Mouse (Mus musculus): ENCODE results near the gene Wfdc15b. TPM values are rescaled to one million over a fixed set of nuclear protein-coding genes. Genes with fewer than 3 reads are reported as not detected.
"Not testable (repeated sequence)": the region's sequence is repeated elsewhere in the genome, so short reads cannot be mapped to it uniquely, and the experiment has no call there.

Gene Wfdc15b
- 56.1 and 65.1 TPM in 2 replicates for polyA plus RNA-seq (2015; fragmentation: Nextera tagmentation; extraction: Ambion mirVana)

DNA sequence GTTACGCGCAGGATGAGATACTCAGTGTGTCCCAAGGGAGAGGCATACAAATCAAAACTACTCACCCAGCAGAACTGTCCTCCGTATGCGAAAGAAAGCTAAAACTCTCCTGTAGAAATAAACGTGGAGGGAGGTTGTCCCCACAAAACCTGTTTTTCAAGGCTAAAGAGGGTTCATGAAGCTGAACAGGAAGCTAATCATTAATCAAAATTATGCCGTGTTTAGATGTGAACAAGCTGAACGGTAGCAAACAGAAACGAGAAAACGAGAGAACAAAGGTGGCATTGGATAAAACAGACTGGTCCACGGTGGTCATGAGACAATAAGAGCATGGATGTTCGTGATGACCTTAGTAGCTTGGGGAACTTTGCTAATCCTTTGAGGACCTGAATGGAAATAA lies at the start of gene Wfdc15b:
Gene Wfdc15b (minus strand): TSS at position 139 of the 400 bp plus-strand sequence.
- Histone ChIP-seq H3K27ac (ENCODE audit: low read length) (no peak within 1 kb of the TSS), H3K27me3 (ENCODE audit: control insufficient read depth, insufficient read depth, low read length) (no peaks in the 10 kb centered on the region), H3K36me3 (ENCODE audit: control insufficient read depth, insufficient read depth, low read length) (no peaks in the 10 kb centered on the region), H3K4me3 (replicated peaks; ENCODE audit: low read length) (peak within 1 kb of the TSS; percentile 16; the same call in 1 of the 2 replicates), H3K4me1 (ENCODE audit: control insufficient read depth, insufficient read depth, low read length) (peaks cover 3% of the 10 kb centered on the region; the same call in 1 of the 2 replicates), H3K9me3 (replicated peaks; ENCODE audit: control insufficient read depth, low read length) (no peaks in the 10 kb centered on the region), H3K4me2 (ENCODE audit: low read depth, low read length) (peak within 1 kb of the TSS; percentile 37; the same call in 1 of the 2 replicates), H3K9ac (ENCODE audit: low read length) (no peak within 1 kb of the TSS)
- 42% methylated on average over 11 of the region's 11 CpGs for WGBS
- ATAC-seq (ENCODE audit: insufficient read depth, low FRiP score): no peak

DNA sequence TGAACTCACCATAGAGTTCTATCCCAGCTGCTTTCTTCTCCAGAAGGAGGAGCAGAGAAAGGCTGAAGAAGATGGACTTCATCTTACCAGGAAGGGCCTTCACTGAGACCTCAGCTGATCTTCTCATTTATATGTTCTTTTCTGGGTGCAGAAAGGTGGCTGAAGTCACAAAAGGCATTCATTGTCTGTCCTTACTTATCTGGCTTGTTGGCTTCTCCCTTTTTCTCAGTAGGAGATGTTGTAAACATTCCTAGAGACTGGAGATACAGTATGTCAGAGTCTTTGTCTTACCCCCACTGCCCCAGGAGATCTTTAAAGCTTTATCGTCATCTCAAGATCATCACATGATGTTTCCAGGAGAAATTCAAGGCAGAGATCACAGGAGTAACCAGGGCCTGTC lies 35.1 kb upstream of the Wfdc15b start, which contains the start of gene Svs3b:
Gene Svs3b (minus strand): TSS at position 101 of the 400 bp plus-strand sequence.
- not testable (repeated sequence) for H3K4me1 ChIP-seq (ENCODE audit: control insufficient read depth, insufficient read depth, low read length); H3K27me3 ChIP-seq (ENCODE audit: control insufficient read depth, insufficient read depth, low read length); H3K9me3 ChIP-seq (replicated peaks; ENCODE audit: control insufficient read depth, low read length); H3K36me3 ChIP-seq (ENCODE audit: control insufficient read depth, insufficient read depth, low read length); H3K4me2 ChIP-seq (ENCODE audit: low read depth, low read length); H3K27ac ChIP-seq (ENCODE audit: low read length); H3K4me3 ChIP-seq (replicated peaks; ENCODE audit: low read length); H3K9ac ChIP-seq (ENCODE audit: low read length); ATAC-seq (ENCODE audit: insufficient read depth, low FRiP score)
- WGBS: 59% methylated on average over 1 of the region's 1 CpGs

DNA sequence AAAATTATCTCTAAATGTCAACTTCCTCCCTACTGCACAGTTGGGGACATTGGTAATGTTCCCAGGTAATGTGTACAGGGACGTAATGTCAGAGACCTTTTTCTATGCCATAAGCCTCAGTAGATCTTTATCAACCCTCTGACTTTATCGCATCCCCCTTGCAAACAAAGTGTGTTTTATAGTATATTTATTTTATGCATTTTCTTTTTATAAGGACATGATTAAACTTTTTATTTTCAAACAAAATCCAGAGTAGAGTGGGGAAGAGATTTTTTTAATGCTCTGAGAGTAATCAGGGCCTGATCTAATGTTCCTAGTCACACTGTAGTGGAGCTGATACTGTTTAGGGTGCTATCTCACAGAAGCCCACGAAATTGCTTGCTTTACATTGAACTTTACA lies 16.9 kb upstream of the Wfdc15b start, which contains the start of gene Svs2:
Gene Svs2 (minus strand): TSS at position 101 of the 400 bp plus-strand sequence.
- H3K9me3 ChIP-seq (replicated peaks; ENCODE audit: control insufficient read depth, low read length): no peaks in the 10 kb centered on the region
- no peaks in the 10 kb centered on the region for H3K27me3 ChIP-seq (ENCODE audit: control insufficient read depth, insufficient read depth, low read length)
- H3K4me3 ChIP-seq (replicated peaks; ENCODE audit: low read length): no peak within 1 kb of the TSS
- 79% methylated on average over 3 of the region's 3 CpGs for WGBS
- no peak within 1 kb of the TSS for H3K9ac ChIP-seq (ENCODE audit: low read length)
- H3K4me2 ChIP-seq (ENCODE audit: low read depth, low read length): no peak within 1 kb of the TSS
- H3K4me1 ChIP-seq (ENCODE audit: control insufficient read depth, insufficient read depth, low read length): no peaks in the 10 kb centered on the region
- no peak for ATAC-seq (ENCODE audit: insufficient read depth, low FRiP score)
- no peaks in the 10 kb centered on the region for H3K36me3 ChIP-seq (ENCODE audit: control insufficient read depth, insufficient read depth, low read length)
- no peak within 1 kb of the TSS for H3K27ac ChIP-seq (ENCODE audit: low read length)

DNA sequence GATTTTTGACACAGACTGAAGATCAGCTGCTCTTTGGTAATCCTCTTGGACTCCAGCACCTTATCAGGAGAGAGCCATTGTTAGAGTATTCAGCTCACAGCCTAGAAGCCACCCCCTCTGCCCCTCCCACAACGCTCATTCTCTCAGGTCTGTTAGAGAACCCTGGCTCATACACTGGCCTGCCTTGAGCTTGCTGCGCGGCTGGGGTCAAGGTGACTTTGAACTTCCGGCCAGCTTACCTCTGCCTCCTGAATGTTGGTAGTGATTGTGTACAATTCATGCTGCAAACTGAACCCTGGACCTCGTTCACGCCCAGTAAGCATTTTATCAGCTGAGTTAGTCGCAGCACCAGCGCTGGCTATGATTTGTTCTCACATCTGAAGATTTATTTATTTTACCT lies 11.2 kb upstream of the Wfdc15b start:
- H3K4me3 ChIP-seq (replicated peaks; ENCODE audit: low read length): no peak overlapping the region
- WGBS: 73% methylated on average over 8 of the region's 8 CpGs
- no peak; the same call in 1 of the 2 replicates for ATAC-seq (ENCODE audit: insufficient read depth, low FRiP score)
- H3K27me3 ChIP-seq (ENCODE audit: control insufficient read depth, insufficient read depth, low read length): no peaks in the 10 kb centered on the region
- no peak overlapping the region for H3K4me2 ChIP-seq (ENCODE audit: low read depth, low read length)
- H3K4me1 ChIP-seq (ENCODE audit: control insufficient read depth, insufficient read depth, low read length): no peaks in the 10 kb centered on the region
- H3K27ac ChIP-seq (ENCODE audit: low read length): no peak overlapping the region
- no peaks in the 10 kb centered on the region for H3K36me3 ChIP-seq (ENCODE audit: control insufficient read depth, insufficient read depth, low read length)
- no peak overlapping the region for H3K9ac ChIP-seq (ENCODE audit: low read length)
- no peaks in the 10 kb centered on the region for H3K9me3 ChIP-seq (replicated peaks; ENCODE audit: control insufficient read depth, low read length)

DNA sequence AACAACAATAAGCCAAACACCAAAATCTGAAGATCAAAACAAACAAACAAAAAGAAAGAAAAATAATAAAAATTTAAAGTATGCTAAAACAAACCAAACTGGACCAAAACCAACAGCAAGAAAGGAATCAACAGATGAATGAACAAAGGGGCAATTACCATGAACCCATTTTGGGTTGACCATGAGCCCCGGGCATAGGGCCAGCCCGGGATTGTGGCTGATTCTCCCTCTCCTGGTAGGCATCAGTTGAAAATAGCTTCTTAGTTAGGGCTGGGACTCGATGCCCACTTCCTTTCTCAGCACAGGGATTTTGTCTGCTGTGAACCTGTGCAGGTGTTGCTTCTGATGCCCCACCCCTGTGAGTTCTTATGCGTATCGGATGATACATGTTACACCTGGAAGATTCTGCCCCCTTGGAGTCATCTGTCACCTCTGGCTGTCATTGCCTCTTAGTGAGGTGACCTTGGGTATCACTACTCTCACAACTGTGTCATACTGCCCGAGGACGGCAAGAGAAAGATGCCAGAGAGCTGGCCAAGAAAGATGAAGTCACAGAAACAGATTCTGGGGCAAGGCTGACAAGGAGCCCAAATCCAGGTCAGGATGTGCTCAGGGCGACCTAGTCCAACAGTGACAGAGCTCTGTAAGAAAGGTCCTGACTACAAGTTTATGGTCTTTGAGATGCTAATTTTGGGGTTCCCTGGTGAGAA lies 7.1 kb upstream of the Wfdc15b start:
- 77% methylated on average over 8 of the region's 8 CpGs for WGBS

DNA sequence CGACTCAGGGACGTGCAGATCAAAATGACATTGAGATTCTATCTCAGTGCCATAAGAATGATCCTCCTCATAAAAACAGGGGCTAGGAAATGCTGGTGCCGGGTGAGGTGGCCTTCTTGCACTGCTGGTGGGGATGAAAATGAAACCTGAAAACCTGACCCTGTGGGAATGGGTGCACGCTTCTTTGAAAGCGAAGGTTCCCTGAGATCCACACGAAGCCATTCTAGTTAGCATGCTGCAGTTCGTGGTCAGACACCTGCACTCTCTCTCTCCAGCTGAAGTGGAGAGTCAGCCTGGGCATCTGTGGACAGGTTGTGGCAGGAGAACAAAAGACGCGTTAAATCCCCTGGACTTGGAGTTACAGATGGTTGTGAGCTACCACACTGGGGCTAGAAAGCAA lies 2.2 kb downstream of the Wfdc15b start:
- peaks cover 3% of the 10 kb centered on the region; the same call in 1 of the 2 replicates for H3K4me1 ChIP-seq (ENCODE audit: control insufficient read depth, insufficient read depth, low read length)
- 85% methylated on average over 9 of the region's 9 CpGs for WGBS
- no peak for ATAC-seq (ENCODE audit: insufficient read depth, low FRiP score)

More for the DNA sequence above, 7.1 kb upstream of the Wfdc15b start:
- Histone ChIP-seq H3K4me1 (ENCODE audit: control insufficient read depth, insufficient read depth, low read length) (no peaks in the 10 kb centered on the region), H3K4me3 (replicated peaks; ENCODE audit: low read length) (no peak overlapping the region), H3K4me2 (ENCODE audit: low read depth, low read length) (no peak overlapping the region), H3K27me3 (ENCODE audit: control insufficient read depth, insufficient read depth, low read length) (no peaks in the 10 kb centered on the region), H3K27ac (ENCODE audit: low read length) (no peak overlapping the region), H3K9ac (ENCODE audit: low read length) (no peak overlapping the region), H3K36me3 (ENCODE audit: control insufficient read depth, insufficient read depth, low read length) (no peaks in the 10 kb centered on the region), H3K9me3 (replicated peaks; ENCODE audit: control insufficient read depth, low read length) (no peaks in the 10 kb centered on the region)
- no peak for ATAC-seq (ENCODE audit: insufficient read depth, low FRiP score)

DNA sequence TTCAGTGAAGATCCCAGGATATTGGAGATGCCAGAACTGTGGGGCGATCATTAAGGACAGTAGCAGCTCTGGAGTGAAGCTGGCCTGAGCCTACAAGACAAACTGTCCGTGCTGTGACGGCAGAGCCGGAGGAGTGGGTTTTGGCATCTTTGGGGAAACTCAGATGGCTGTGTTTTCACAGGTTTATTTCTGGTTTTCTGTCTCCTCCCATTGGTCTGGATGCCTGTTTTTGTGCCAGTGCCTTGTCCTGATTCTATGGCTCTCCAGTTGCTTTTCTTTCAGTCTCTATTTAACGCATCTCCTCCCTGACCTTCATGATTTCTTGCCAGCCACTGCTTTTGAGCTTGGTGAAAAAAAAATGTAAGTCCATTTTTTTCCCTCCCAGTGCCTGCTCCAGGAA lies 8.7 kb downstream of the Wfdc15b start:
- ATAC-seq (ENCODE audit: insufficient read depth, low FRiP score): no peak

More for the DNA sequence above, 2.2 kb downstream of the Wfdc15b start:
- Histone ChIP-seq H3K27me3 (ENCODE audit: control insufficient read depth, insufficient read depth, low read length) (no peaks in the 10 kb centered on the region), H3K36me3 (ENCODE audit: control insufficient read depth, insufficient read depth, low read length) (no peaks in the 10 kb centered on the region), H3K4me2 (ENCODE audit: low read depth, low read length) (no peak overlapping the region), H3K4me3 (replicated peaks; ENCODE audit: low read length) (no peak overlapping the region), H3K27ac (ENCODE audit: low read length) (no peak overlapping the region), H3K9me3 (replicated peaks; ENCODE audit: control insufficient read depth, low read length) (no peaks in the 10 kb centered on the region), H3K9ac (ENCODE audit: low read length) (no peak overlapping the region)

DNA sequence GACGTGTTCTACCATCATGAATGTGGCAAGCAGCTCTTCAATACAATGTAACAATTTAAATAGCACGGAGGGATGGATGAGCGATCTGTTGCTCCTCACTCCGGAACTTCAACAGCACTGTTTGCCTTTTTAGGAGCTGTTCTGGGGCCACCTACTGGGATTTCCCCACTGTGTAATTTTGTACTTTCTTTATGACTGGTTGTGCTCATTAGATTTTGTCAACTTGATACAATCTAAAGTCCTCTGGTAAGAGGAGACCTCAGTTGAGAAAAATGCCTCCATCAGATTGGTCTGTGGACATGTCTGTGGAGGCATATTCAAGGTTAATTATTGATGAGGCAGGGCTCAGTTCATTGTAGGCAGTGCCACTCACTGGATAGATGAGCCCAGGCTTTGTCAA lies 10.6 kb downstream of the Wfdc15b start:
- Histone ChIP-seq H3K9ac (ENCODE audit: low read length) (no peak overlapping the region), H3K9me3 (replicated peaks; ENCODE audit: control insufficient read depth, low read length) (no peaks in the 10 kb centered on the region), H3K4me3 (replicated peaks; ENCODE audit: low read length) (no peak overlapping the region), H3K36me3 (ENCODE audit: control insufficient read depth, insufficient read depth, low read length) (no peaks in the 10 kb centered on the region), H3K27me3 (ENCODE audit: control insufficient read depth, insufficient read depth, low read length) (no peaks in the 10 kb centered on the region), H3K4me1 (ENCODE audit: control insufficient read depth, insufficient read depth, low read length) (no peaks in the 10 kb centered on the region), H3K27ac (ENCODE audit: low read length) (no peak overlapping the region), H3K4me2 (ENCODE audit: low read depth, low read length) (no peak overlapping the region)
- 91% methylated on average over 4 of the region's 4 CpGs for WGBS
- ATAC-seq (ENCODE audit: insufficient read depth, low FRiP score): no peak

More for the DNA sequence above, 8.7 kb downstream of the Wfdc15b start:
- Histone ChIP-seq H3K36me3 (ENCODE audit: control insufficient read depth, insufficient read depth, low read length) (no peaks in the 10 kb centered on the region), H3K27me3 (ENCODE audit: control insufficient read depth, insufficient read depth, low read length) (no peaks in the 10 kb centered on the region), H3K9me3 (replicated peaks; ENCODE audit: control insufficient read depth, low read length) (no peaks in the 10 kb centered on the region), H3K27ac (ENCODE audit: low read length) (no peak overlapping the region), H3K4me2 (ENCODE audit: low read depth, low read length) (no peak overlapping the region), H3K9ac (ENCODE audit: low read length) (no peak overlapping the region), H3K4me3 (replicated peaks; ENCODE audit: low read length) (no peak overlapping the region), H3K4me1 (ENCODE audit: control insufficient read depth, insufficient read depth, low read length) (no peaks in the 10 kb centered on the region)
- 79% methylated on average over 5 of the region's 5 CpGs for WGBS

DNA sequence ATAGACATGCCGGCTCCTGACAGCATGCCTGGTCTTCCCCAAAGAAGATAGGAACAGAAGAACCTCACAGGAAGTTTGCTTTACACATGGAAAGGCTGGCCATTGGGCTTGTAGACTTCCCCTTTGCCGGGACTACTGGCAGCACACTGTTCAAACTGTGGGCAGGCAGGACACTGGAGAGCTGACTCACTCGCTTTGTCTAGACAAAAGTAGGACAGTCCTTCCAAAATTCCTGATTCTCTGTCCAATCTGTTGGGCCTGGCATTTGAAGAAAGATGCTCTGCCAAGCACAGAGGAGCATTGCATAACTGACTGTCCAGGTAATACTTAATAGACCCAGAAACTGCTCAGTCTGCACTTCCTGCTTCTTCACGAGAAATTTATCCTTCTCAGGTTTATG lies 14.8 kb downstream of the Wfdc15b start:
- Histone ChIP-seq H3K4me1 (ENCODE audit: control insufficient read depth, insufficient read depth, low read length) (no peaks in the 10 kb centered on the region), H3K9me3 (replicated peaks; ENCODE audit: control insufficient read depth, low read length) (no peaks in the 10 kb centered on the region), H3K9ac (ENCODE audit: low read length) (no peak overlapping the region), H3K36me3 (ENCODE audit: control insufficient read depth, insufficient read depth, low read length) (no peaks in the 10 kb centered on the region), H3K27ac (ENCODE audit: low read length) (no peak overlapping the region), H3K27me3 (ENCODE audit: control insufficient read depth, insufficient read depth, low read length) (no peaks in the 10 kb centered on the region), H3K4me3 (replicated peaks; ENCODE audit: low read length) (no peak overlapping the region), H3K4me2 (ENCODE audit: low read depth, low read length) (no peak overlapping the region)
- 65% methylated on average over 4 of the region's 4 CpGs for WGBS
- ATAC-seq (ENCODE audit: insufficient read depth, low FRiP score): no peak
